Mouse (Mus musculus) liver, embryonic 15.5 days (tissue): ENCODE results near the gene Clpsl2. TPM values are rescaled to one million over a fixed set of nuclear protein-coding genes. Genes with fewer than 3 reads are reported as not detected.

Experiments
- ATAC-seq: fragments of 200-750 bp; cut with Nextera tagmentation; 2 replicates; pipeline ENCODE4 v1.8.0; 2017; ENCODE audit warnings: moderate number of reproducible peaks, mild to moderate bottlenecking, moderate library complexity; ENCODE audit not compliant: insufficient read depth
- H3K27ac ChIP-seq: fragments of 300-500 bp; sonication (generic); replicated peaks from 2 replicates; pipeline ENCODE4 v1.5.1; 2015; ENCODE audit warnings: mild to moderate bottlenecking, inconsistent platforms
- H3K27me3 ChIP-seq: fragments of 300-500 bp; sonication (generic); 2 replicates; pipeline ENCODE4 v1.6.1; 2015; ENCODE audit warnings: mild to moderate bottlenecking, inconsistent platforms
- H3K36me3 ChIP-seq: fragments of 300-500 bp; sonication (generic); replicated peaks from 2 replicates; pipeline ENCODE4 v1.6.1; 2015; ENCODE audit warnings: moderate library complexity, mild to moderate bottlenecking, inconsistent platforms
- H3K4me1 ChIP-seq: fragments of 300-500 bp; sonication (generic); replicated peaks from 2 replicates; pipeline ENCODE4 v1.6.1; 2015; ENCODE audit warnings: inconsistent platforms
- H3K4me2 ChIP-seq: fragments of 300-500 bp; sonication (generic); 2 replicates; pipeline ENCODE4 v1.6.1; 2015; ENCODE audit warnings: moderate library complexity, mild to moderate bottlenecking, inconsistent platforms
- H3K4me3 ChIP-seq: fragments of 300-500 bp; sonication (generic); replicated peaks from 2 replicates; pipeline ENCODE4 v1.5.1; 2015; ENCODE audit warnings: mild to moderate bottlenecking, inconsistent platforms
- H3K9ac ChIP-seq: fragments of 300-500 bp; sonication (generic); 2 replicates; pipeline ENCODE4 v1.6.1; 2015; ENCODE audit warnings: moderate library complexity, mild to moderate bottlenecking, inconsistent platforms
- H3K9me3 ChIP-seq: fragments of 300-500 bp; sonication (generic); replicated peaks from 2 replicates; pipeline ENCODE4 v1.6.1; 2016; ENCODE audit warnings: inconsistent platforms
- WGBS: fragments of 180-500 bp; shearing (Covaris S2); methylation state at CpG from one replicate; pipeline ENCODE4 v1.1.7; 2015; ENCODE audit warnings: mixed read lengths; ENCODE audit not compliant: insufficient replicate concordance; 5-methylcytosine and 5-hydroxymethylcytosine counted together
- polyA plus RNA-seq: library from polyadenylated mRNA; unstranded; fragments of >200 nt; fragmentation: Nextera tagmentation; extraction: Ambion mirVana; gene quantifications from 2 replicates; pipeline ENCODE4 v1.2.1, GENCODE M21; 2015

The Clpsl2 gene
- polyA plus RNA-seq, 1 experiment from 2014 or later, result not detected

DNA sequence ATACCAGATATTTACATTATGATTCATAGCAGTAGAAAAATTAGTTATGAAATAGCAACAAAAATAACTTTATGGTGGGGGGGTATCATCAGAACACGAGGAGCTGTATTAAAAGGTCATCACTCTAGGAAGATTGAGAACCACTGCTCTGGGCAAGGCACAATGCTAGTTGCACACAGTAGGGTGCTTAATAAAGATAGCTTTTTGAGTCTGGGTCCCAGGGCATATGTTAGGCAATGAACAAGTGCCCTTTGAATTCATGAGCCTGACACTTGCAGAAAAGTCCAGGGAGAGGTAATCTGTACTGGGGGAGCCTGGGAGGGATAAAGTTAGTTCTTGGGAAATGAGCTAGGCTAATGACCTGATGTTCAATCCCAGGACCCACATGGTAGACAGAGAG, 35.9 kb upstream of the Clpsl2 start:
- ATAC-seq, result no peak
- H3K9ac ChIP-seq, result no peak overlapping the region
- no peak overlapping the region for H3K4me2 ChIP-seq
- H3K4me3 ChIP-seq, result no peak overlapping the region
- peaks cover 46% of the 10 kb centered on the region for H3K4me1 ChIP-seq
- H3K9me3 ChIP-seq, result no peaks in the 10 kb centered on the region
- no peaks in the 10 kb centered on the region for H3K36me3 ChIP-seq
- H3K27ac ChIP-seq, result peak overlapping the region; percentile 66
- H3K27me3 ChIP-seq, result peaks cover 38% of the 10 kb centered on the region
- 26% methylated on average over 1 of the region's 1 CpGs for WGBS

DNA sequence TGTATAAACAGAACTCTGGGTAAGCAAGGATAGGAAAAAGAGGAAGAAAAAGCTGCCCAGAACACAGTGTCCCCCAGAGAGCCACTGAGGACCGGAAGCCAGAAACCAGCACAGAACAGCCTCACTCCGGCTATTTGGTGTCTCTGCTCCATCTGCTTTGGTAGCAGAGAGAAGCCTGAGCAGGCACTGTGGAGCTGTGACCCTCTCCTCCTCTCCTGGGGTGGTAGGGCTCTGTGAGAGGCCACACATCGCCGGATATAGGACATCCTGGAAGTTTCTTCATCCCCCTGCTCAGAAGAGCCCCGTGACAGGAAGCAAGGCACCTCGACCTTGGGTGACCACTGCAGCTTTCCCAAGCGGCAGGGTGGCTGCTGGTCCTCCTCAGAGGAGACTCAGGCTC, 35.4 kb upstream of the Clpsl2 start:
- whole genome bisulfite sequencing, result 21% methylated on average over 7 of the region's 7 CpGs
- H3K9ac ChIP-seq, result no peak overlapping the region

DNA sequence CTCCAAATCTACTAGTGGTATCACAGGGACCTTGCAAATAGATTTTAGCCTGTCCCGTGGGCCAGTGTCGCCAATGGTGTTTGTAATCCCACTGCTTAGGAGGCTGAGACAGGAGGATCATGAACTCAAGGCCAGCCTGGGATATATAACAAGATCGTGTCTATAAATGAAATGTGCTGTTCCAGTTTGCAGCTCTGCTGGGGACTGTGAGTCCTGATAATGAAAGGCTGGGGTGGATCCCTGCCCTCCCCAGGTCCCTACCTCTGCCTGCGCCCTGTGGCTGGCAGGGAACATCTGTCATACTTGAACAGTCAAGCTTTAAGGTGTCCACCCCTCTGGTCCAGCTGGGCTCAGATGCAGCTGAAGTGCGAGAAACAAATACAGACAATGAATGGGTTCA, 34.7 kb upstream of the Clpsl2 start:
- no peak overlapping the region for H3K9ac ChIP-seq
- ATAC-seq, result no peak
- no peaks in the 10 kb centered on the region for H3K36me3 ChIP-seq
- H3K9me3 ChIP-seq, result no peaks in the 10 kb centered on the region
- peaks cover 56% of the 10 kb centered on the region for H3K4me1 ChIP-seq
- H3K4me2 ChIP-seq, result no peak overlapping the region
- H3K27ac ChIP-seq, result peak overlapping the region; percentile 66; the same call in 1 of the 2 replicates
- no peak overlapping the region for H3K4me3 ChIP-seq
- 50% methylated on average over 5 of the region's 5 CpGs for WGBS
- H3K27me3 ChIP-seq, result peaks cover 49% of the 10 kb centered on the region

More for the DNA sequence above, 35.4 kb upstream of the Clpsl2 start:
- no peak for ATAC-seq
- Histone ChIP-seq H3K4me1 (peaks cover 50% of the 10 kb centered on the region), H3K27ac (peak overlapping the region; percentile 66), H3K9me3 (no peaks in the 10 kb centered on the region), H3K4me2 (0 out of 2 replicates have a peak overlapping the region, but pooled peaks have one; percentile 1), H3K27me3 (peaks cover 43% of the 10 kb centered on the region), H3K36me3 (no peaks in the 10 kb centered on the region), H3K4me3 (no peak overlapping the region)

DNA sequence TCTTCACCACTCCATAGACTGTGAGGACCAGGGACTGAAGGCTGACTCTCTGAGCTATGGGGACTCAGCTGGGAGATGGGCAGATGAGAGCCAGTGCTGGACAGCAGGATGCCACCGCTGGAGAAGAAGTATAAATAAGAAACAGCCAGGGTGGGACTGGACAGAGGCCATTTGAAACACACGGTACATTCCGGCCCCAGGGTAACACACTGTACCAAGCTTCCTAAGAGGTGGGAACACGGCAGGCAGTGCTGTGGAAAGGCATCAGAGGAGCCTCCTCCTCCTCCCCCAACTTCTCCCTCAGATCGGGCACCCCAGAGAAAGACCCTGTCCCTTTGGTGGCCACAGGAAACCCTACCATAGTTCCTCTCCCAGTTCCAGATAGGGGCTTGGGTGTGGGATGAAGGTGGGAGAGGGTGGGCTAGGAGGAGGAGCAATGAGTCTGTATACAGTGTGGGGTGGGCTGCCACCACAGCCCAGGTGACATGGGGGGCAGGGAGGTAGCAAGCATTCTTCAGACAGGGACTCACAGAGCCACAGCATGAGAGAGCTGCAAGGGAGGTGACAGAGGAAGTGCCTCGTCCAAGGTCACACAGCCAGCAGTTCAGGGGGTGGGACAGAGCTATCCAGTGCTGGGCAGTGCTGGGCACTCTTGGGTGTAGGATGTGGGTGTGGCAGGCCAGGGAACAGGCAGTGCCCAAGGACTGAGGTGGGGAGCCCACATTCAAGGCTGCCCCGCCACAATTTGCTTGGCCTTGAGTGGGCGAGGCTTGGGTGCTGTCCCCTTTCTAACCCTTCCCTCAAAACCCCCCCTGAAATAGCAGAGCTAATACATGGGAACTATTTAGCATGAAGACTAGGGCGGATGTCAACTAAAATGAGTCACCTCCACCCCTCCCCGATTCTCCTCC, 33.5 kb upstream of the Clpsl2 start:
- no peak overlapping the region for H3K27ac ChIP-seq
- H3K4me1 ChIP-seq, result peaks cover 50% of the 10 kb centered on the region
- no peak overlapping the region for H3K9ac ChIP-seq
- peaks cover 48% of the 10 kb centered on the region for H3K27me3 ChIP-seq
- 42% methylated on average over 10 of the region's 10 CpGs for WGBS
- no peak for ATAC-seq
- no peaks in the 10 kb centered on the region for H3K36me3 ChIP-seq
- H3K9me3 ChIP-seq, result no peaks in the 10 kb centered on the region
- H3K4me2 ChIP-seq, result no peak overlapping the region
- no peak overlapping the region for H3K4me3 ChIP-seq

DNA sequence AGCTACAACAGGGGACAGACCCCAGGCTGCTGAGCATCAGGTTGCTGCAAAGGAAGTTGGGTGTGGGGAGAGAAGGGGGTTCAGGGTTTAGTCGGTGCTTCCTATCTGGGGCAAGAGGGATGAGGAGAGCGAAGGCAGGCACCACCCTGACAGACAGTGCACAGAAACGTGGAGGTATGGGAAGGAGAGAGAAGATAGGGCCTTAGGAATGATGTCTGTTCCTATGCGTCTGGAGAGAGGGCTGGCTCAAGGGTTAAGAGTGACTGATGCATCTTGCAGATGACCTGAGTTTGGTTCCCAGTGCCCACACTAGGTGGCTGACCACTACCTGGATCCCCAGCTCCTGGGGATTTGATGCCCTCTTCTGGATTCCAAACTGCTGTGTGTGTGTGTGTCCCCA, 32.3 kb upstream of the Clpsl2 start:
- Histone ChIP-seq H3K27ac (no peak overlapping the region), H3K27me3 (peaks cover 54% of the 10 kb centered on the region), H3K4me1 (peaks cover 48% of the 10 kb centered on the region), H3K4me2 (no peak overlapping the region), H3K9ac (no peak overlapping the region), H3K36me3 (no peaks in the 10 kb centered on the region), H3K9me3 (no peaks in the 10 kb centered on the region), H3K4me3 (no peak overlapping the region)
- 44% methylated on average over 4 of the region's 4 CpGs for WGBS
- ATAC-seq, result no peak

DNA sequence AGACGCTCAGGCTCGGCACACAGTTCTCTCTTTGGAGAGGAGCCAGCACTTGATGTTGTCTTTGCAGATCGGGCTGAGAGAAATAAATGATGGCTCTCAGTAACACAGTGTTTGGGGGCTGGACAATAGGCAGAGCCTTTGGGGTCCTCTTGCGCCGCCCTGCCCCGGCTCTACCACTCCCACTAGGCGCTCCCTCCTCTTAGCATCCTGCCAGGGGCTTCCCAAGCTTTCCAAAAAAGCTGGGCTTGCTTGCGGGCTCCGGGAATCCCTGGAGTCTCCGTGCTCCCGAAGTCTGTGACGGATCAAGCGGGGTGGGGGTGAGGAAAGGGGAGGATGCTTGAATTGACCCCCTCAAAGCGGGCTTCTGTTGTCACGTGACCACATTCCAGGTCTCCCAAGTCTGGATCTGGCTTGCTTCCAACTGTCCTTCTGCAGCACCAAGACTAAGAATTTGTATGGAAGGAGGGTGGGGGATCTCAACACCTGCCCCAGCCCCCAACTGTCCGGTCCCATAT, 31.7 kb upstream of the Clpsl2 start, which contains the start of gene Fkbp5:
Fkbp5 (minus strand) TSS at position 87 of the 515 bp plus-strand sequence.
- Histone ChIP-seq H3K4me3 (peak within 1 kb of the TSS; percentile 50), H3K4me1 (peaks cover 48% of the 10 kb centered on the region), H3K27ac (peak within 1 kb of the TSS; percentile 74), H3K9ac (peak within 1 kb of the TSS; percentile 37; the same call in 1 of the 2 replicates), H3K36me3 (no peaks in the 10 kb centered on the region), H3K27me3 (peaks cover 60% of the 10 kb centered on the region), H3K9me3 (no peaks in the 10 kb centered on the region), H3K4me2 (peak within 1 kb of the TSS; percentile 65)
- WGBS, result 15% methylated on average over 16 of the region's 16 CpGs
- no peak for ATAC-seq

DNA sequence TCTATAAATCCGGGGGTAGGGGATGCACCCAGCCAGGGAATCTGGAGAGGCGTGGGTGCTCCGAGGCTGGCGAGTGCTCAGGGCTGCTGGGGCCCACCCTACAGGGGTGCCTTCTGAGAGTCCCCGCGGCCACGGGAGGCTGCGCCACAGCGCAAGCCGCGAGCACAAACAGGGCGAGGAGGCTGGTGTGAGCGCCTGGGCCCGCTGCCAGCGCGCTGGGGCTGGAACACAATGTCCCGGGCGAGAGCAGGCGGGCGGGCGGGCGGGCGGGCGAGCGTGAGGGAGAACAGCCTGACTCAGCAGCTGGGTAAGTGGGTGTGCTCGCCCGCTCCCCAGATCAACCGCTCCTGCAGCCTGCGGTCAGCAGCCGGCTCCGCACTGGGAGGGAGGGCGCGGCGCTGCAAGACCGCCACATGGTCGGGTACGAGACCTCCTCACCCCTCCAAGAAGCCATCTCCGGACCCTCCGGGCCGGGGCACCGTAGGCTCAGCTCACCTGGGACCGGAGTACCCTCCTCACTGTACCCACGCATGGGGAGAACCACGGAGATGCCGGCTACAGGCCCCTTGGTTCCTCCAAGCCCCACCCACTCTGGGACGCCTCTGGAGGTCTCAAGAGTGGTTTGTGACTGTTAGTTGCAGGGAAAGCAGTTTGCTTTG, 31.1 kb upstream of the Clpsl2 start:
- H3K4me3 ChIP-seq, result peak overlapping the region; percentile 50
- ATAC-seq, result peak; percentile 49
- no peaks in the 10 kb centered on the region for H3K36me3 ChIP-seq
- H3K9ac ChIP-seq, result peak overlapping the region; percentile 37; the same call in 1 of the 2 replicates
- peaks cover 66% of the 10 kb centered on the region for H3K27me3 ChIP-seq
- H3K4me1 ChIP-seq, result peaks cover 48% of the 10 kb centered on the region
- no peaks in the 10 kb centered on the region for H3K9me3 ChIP-seq
- WGBS, result 1% methylated on average over 43 of the region's 46 CpGs
- peak overlapping the region; percentile 65 for H3K4me2 ChIP-seq
- H3K27ac ChIP-seq, result peak overlapping the region; percentile 74

DNA sequence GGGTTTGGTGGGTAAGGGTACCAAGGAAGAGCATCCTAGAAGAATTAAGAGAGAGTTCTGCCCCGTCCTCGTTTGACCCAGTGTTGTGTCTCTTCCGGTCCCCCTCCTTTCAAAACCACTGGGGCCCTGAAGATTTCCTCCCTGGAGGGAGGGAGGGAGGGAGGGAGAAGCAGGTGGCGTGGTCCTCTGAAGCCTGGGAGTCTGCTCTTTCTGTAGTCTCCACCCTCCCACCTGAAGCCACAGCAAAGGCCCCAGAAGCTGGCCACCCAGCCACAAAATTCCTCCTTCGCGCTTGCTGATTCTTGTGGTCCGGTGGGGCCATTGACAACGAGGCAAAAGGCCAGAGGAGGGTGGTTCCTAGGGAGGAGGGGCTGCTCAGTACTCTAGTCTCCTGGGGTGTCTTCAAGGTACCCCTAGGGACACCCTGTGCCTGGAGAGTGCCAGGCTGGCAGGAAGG, 30.6 kb upstream of the Clpsl2 start:
- no peaks in the 10 kb centered on the region for H3K9me3 ChIP-seq
- H3K27me3 ChIP-seq, result peaks cover 72% of the 10 kb centered on the region
- H3K4me3 ChIP-seq, result peak overlapping the region; percentile 50
- WGBS, result 12% methylated on average over 8 of the region's 8 CpGs
- H3K4me1 ChIP-seq, result peaks cover 48% of the 10 kb centered on the region
- peak overlapping the region; percentile 37; the same call in 1 of the 2 replicates for H3K9ac ChIP-seq
- H3K36me3 ChIP-seq, result no peaks in the 10 kb centered on the region
- H3K4me2 ChIP-seq, result peak overlapping the region; percentile 65
- peak overlapping the region; percentile 74 for H3K27ac ChIP-seq
- ATAC-seq, result no peak

DNA sequence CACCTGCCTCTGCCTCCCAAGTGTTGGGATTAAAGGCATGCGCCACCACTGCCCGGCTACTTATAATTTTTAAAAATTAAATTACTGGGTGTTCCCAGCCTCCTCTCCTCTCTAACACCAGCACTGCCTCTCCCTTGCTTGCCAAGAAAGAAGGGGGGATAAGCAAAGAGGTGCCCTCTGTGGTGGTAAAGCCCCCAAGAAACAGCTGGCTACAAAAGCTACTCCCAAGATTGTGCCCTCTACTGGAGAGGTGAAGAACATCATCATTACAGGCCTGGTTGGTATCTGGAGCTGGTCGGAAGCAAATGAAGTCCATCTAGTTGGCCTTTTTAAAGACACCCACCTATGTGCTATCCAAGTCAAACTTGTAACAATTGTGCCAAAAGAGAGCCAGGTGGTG, 29.4 kb upstream of the Clpsl2 start:
- H3K9ac ChIP-seq, result no peak overlapping the region
- 70% methylated on average over 3 of the region's 3 CpGs for WGBS
- no peak overlapping the region for H3K4me2 ChIP-seq
- H3K27me3 ChIP-seq, result peaks cover 84% of the 10 kb centered on the region
- H3K27ac ChIP-seq, result no peak overlapping the region
- H3K36me3 ChIP-seq, result no peaks in the 10 kb centered on the region
- no peak for ATAC-seq
- no peaks in the 10 kb centered on the region for H3K9me3 ChIP-seq
- no peak overlapping the region for H3K4me3 ChIP-seq
- H3K4me1 ChIP-seq, result peaks cover 51% of the 10 kb centered on the region

DNA sequence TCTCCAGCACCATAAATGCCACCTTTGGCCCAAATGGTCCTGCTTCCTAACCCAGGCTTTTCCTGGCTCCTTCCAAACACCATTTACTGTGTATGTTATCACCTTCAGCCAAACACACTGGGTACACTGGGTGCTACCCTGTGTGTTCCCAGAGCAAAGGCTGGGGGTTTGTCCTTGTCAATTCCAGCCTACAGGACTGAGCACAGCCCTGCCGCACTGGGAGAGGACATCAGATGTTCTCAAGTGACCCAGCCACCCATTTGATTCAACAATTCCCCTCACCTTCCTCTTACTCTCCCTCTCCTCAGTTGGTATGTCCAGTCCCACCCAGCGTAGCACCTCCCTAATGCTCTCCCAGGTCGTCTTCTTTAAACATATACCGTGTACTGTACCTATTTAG, 28.6 kb upstream of the Clpsl2 start:
- H3K4me3 ChIP-seq, result no peak overlapping the region
- no peak overlapping the region for H3K9ac ChIP-seq
- H3K36me3 ChIP-seq, result no peaks in the 10 kb centered on the region
- WGBS, result 58% methylated on average over 4 of the region's 4 CpGs
- H3K27me3 ChIP-seq, result peaks cover 81% of the 10 kb centered on the region
- H3K27ac ChIP-seq, result no peak overlapping the region
- peaks cover 45% of the 10 kb centered on the region for H3K4me1 ChIP-seq
- no peak for ATAC-seq
- H3K4me2 ChIP-seq, result no peak overlapping the region
- H3K9me3 ChIP-seq, result no peaks in the 10 kb centered on the region
